Mouse (Mus musculus): ENCODE measurements around the gene Mbnl2.
"Not testable (repeated sequence)": the region's sequence is repeated elsewhere in the genome, so short reads cannot be mapped to it uniquely, and the experiment has no call there.

Mbnl2 gene

GRCm38 (mm10) chr14:120330881-120331514, 55.5 kb downstream of the Mbnl2 start:
- no peak for DNase-seq

DNA sequence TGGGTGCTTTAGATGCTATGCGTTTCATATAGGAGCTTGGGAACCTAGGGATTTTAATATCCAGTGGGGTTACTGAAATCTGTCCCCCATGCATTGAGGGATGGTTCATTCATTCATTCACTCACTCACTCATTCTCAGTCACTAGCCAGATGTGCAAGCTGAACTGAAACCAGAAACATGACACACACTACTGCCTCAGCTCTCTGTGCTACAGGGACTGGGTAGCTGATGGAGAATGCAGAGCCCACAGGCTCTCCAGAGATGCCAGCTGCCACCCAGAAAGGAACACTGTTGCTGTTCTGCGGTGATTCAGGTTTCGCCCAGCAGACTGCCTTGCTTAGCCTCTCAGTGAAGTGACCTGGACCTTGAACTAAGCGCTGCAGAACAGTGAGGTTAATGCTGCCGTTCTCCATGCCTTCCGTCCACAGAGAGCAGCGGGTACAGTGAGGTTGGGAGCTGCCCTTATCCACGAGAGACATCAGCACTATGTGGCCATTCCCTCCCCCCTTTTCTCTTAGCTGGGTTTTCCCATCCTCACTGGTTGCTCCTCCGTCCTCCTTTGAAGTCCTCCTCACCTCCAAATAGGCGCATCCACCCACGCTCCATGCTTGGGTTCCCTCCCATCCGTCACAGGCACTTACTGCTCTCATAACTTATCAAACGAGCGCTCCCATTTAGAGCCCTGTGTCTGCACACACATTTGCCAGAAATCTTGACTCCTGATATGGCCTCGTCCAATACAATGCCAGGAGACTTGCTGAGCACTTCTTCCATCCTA, 58.2 kb downstream of the Mbnl2 start:
- DNase-seq, result no peak

DNA sequence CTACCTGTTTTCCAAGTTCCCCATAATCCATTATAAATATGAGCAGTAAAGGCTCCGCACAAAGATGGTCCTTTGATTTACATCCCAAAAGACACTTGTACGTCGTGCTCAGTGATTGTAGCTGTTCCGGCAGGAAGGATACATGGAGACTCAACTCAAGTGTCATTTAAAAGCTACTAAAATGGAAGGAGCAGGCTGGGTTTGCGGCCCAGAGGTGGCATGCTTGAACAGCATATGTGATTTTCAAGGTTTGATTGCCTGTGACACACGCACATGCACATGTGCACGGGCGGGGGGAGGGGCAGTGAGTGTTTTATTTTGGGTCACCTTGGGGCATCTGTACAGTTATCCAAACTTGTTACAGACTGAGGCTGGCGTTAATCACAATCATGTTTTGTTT, 59.9 kb downstream of the Mbnl2 start:
- DNase-seq, result no peak

DNA sequence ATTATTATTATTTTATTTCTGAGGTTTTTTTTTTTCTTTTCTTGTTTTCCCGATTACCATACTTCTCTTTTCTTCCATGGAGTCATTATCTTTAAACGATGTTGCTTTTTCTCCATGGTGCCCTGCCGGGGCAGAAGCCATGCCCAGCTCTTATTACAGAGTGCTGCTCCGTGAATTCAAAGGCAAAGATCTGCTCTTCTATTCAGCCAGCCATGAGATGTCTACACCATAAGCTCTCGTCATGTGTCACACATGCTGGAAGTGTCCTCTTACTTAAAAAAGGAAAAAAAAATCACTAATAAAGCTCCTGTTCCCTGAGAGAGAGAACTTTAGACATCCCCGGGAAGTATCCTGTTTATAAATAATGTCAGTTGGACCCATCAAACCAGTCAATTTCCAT, 60.4 kb downstream of the Mbnl2 start:
- DNase-seq, result no peak

GRCm38 (mm10) chr14:120336380-120336779, 60.9 kb downstream of the Mbnl2 start:
- DNase-seq, result peak; percentile 85

- no peak for DNase-seq
These were observed 61.4 kb downstream of the Mbnl2 start for GRCm38 (mm10) chr14:120336841-120337240.

DNA sequence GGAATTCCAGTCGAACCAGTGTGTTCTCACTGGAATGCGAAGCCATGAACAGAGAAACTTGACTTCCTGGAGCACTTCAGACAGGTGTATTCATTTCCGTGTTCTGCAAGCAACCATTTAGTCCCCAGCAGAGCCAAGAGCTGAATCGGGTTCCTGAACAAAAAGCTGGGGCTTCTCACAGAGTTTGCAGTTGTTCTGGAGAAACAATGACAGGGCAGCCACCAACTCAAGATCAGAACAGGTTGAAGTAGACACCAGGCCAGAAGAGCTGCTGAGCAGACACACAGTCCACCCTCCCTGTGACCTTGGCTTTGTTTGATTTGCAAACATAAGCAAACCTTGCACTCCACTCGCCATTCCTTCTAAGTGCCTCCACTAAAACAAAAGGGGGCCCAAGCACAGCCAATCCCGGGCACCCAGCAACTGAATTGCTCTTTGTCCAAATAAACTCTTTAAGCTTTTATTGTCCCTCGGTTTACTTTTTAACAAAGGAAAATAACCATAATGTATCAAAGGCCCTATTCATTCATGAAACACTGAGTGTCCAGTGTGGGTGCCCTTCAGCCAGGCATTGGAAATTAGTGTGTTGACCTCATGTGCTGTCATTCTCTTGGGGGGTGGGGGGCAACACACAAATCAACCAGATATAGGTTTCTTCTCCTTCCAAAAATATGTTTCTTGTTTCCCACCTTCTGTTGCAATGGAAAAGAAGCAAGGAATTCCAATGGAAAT, 62.4 kb downstream of the Mbnl2 start:
- DNase-seq, result no peak

DNA sequence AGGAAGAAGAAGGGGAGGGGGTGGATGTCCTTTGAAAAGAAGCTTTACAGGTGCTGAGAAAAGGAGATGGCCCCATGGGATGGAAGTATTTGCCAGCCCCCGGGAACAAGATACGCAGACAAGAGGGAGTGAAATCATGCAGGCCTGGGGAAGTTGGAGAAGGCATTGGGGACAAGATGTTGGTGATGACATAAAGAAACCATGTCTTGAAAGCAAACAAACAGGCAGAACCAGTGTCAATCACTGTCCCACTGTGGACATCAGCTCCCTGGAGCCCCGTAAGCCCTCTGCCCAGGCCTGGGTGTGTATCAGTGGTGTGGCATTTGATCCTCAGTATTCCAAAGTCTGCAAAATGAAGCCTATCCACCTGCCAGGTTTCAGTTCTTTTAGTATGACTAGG, 63.2 kb downstream of the Mbnl2 start:
- DNase-seq, result no peak

GRCm38 (mm10) chr14:120341912-120342311, 66.4 kb downstream of the Mbnl2 start:
- no peak for DNase-seq

DNA sequence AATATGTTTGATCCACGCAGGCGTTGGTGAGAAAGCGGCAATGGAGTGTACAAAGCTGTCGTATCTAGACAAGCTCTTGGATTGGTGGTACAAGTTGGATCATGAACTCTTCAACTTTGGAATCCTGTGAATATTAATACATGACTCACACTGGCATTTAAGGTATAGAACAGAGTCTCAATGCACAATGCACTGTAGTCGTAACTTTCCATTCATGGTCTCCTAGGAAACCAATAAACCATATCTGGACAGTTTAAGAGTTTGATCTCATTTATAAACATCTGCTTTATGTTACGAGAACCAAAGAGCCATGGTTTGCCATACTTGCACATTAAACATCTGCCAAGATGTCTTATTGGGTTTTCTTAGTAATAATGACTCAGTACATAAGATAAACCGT, 66.9 kb downstream of the Mbnl2 start:
- no peak for DNase-seq

DNA sequence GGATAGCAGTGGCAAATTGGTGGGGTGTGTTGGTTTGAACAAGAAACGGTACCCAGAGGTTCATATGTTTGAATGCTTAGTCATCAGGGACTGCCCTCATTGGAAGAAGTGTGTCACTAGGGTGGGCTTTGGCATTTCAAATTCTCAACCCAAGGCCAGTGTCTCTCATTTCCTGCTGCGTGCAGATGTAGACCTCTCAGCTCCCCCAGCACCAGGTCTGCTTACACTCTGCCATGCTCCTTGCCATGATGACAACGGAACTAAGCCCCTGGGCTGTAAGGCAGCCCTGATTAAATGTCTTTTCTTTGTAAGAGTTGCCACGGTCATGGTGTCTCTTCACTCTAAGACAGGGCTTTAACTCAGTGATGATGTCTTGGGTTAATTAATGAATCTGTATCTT, 69.2 kb downstream of the Mbnl2 start:
- DNase-seq, result no peak

DNA sequence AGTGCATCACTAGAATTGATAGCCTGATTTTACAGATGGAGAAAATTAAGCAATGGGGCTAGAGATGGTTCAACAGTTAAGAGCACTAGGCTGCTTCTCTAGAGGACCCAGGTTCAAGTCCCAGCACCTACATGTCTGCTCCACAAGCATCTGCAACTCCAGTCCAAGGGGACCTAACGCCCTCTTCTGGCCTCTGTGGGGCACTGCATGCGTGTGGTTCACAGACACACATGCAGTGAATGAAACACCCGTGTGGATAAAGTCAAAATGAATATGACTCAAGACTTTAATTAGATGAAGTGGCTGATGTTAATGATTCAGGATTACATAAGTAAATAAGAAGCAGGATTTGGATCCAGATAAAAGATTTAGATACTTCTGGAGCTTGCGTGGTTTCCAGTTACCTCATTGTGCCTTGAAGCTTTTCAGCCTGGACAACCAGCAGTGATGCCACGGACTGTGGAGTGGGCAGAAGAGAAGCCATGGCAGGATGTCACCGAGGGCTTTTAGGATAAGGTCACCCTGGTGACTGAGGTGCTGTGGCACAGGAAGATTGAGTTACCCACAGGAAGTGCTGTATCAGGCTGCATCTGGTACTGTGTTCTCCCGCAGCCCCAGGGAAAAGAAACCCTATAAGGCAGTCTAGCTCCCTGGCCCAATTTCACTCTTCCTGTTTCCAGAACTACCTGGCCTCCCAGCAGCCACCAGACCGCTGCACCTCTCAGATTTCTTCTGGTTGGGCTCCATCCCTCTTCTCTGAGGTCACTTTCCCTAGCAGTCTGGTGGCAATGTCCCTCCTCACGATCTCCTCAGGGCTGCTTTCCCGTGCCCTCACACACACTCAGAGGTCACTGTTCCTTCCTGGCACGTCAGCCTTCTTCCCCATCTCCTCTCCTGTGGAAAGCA, 72.2 kb downstream of the Mbnl2 start:
- no peak for DNase-seq

GRCm38 (mm10) chr14:120349332-120349731, 73.9 kb downstream of the Mbnl2 start:
- no peak for DNase-seq

DNA sequence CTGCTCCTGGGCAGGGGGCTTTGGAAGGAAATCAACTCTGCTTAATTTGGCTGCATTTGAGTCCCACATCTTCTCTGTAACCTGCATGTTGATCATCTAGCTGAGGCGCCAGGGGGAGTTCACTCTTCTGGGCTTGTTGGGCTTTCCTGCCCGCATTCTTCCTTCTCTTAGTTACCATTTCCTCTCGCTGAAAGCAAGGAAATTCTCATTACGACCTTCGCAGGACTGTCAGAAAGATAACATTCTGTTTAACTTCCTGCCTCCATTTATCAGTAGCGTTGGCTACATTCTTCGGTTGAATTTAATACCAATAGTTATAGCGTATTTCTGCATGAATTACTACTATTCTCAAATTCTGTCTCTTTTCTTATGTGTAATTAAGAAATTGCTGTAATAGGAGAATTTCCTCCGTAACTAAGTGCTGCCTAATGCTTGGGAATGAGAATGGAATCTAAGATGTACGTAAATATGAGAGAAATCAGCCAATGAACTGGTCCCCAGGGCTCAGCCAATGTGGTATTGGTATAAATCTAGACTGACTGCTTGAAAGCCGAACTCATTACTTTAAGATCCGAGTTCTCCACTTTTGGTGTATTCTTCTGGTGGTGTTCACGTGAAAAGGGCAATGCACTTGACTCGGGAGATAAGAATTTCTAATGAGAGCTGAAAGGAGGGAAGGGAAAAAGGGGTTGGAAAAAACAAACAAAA, 76.8 kb downstream of the Mbnl2 start:
- no peak for DNase-seq

- no peak for DNase-seq
These were observed 77.7 kb downstream of the Mbnl2 start for GRCm38 (mm10) chr14:120353211-120353610.

- DNase-seq, result no peak
These were observed 79.1 kb downstream of the Mbnl2 start for GRCm38 (mm10) chr14:120354595-120354994.

DNA sequence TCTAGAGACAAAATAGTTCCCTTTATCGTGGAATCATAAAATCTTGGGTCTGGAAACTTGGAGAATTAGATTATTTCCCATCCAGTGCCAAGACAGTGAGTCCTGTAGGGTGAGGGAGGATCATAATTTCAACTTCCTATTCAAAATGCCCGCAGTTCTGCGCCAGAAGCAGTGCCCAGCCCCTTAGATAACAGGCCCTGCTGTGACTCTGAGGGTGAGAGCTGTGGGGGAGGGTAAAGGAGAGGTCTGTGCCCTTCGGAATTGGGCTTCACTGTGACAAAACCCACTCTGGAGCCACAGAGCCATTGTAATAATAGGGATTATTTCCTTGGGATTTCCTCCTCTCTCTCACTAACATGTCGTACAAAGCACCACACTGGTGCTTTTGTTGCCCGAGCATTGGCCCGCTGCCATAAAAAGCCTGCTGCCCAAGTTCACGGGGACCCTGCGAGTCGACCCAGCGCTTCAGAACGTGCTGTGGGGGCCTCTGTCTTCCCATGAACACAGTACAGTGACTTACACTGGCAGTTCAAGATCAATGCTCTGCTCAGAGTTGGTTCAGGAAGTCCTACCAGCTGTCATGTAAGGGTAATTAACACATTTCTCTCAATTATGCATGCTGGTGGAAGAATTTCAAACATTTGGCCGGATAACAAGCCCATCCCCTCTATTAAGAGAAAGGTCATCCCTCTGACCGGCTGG, 79.7 kb downstream of the Mbnl2 start:
- DNase-seq, result peak; percentile 81

- DNase-seq, result peak; percentile 55
These were observed 80.4 kb downstream of the Mbnl2 start for GRCm38 (mm10) chr14:120355742-120356440.

DNA sequence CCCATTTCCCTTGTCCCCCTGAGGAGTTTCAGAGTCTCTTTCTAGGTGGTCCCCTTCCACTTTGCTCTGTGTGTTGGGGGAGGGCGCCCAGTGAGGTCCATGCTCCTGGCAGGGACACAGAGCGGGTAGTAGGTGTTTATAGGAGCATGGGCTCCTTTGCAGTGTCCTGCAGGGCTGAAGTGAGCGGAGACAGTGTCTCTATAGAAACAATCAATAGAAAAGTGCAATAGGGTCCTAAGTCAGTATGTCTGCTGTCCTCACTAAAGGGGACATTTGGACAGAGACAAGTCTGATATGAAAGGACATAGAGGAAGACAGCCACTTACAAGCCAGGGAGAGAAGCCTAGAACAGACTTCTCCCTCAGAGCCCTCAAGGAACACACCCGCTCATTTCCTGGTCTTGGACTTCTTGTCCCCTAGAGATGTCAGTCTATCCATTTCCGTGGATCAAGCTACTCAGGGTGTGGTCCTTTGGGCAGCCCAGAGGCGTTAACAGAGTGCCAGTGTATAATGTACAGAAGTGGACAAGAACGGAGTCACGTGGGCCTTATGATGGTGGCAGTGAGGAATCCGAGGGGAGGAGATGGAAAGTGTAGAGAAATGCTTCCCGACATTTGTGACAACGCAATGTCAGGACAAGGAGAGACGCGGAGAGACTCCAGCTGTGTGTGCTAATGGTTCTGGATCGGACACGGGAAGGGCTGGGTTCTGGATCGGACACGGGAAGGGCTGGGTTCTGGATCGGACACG, 82.0 kb downstream of the Mbnl2 start:
- DNase-seq, result no peak

GRCm38 (mm10) chr14:120359608-120360007, 84.1 kb downstream of the Mbnl2 start:
- not testable (repeated sequence) for DNase-seq

Measured in kidney, adult 11 months (tissue).